Mouse (Mus musculus): ENCODE data around the gene Sag. TPM values are rescaled to one million over a fixed set of nuclear protein-coding genes. Genes with fewer than 3 reads are reported as not detected.
A peak's percentile ranks its signal among the peaks of the same experiment; 100 is the strongest.

The Sag gene
- polyA plus RNA-seq, 1 experiment from 2014 or later, result 0.88 TPM

GRCm38 (mm10) chr1:87881726-87882125 lies 78.2 kb downstream of the Sag start:
- H3K4me3 ChIP-seq (replicated peaks), result no peak overlapping the region
- ATAC-seq, result no peak
- 37% methylated on average over 4 of the region's 4 CpGs for WGBS
- H3K9ac ChIP-seq, result no peak overlapping the region
- no peak overlapping the region for H3K27ac ChIP-seq
- H3K36me3 ChIP-seq, result peaks cover 7% of the 10 kb centered on the region; the same call in 1 of the 2 replicates
- no peaks in the 10 kb centered on the region for H3K27me3 ChIP-seq (replicated peaks)
- H3K4me2 ChIP-seq (replicated peaks), result no peak overlapping the region
- H3K9me3 ChIP-seq, result no peaks in the 10 kb centered on the region
- peaks cover 24% of the 10 kb centered on the region for H3K4me1 ChIP-seq (replicated peaks)

DNA sequence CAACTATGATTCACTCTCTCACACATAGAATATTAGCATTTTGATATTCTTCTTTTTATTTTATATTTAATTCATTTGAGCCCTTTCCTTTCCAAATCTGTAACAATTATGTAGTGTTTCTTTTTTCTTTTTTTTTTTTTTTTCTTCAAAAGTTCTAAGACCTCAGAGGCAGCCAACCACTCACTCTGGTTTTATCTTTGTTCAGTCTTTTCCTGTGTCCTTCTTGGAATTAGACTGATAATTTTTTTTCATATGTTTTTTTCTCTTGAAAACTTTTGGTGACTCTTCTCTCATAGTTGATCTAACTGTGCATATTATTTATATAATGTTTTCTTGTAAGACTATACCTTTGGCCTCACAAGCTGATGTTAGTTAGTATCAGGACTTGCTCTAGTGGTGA lies 79.1 kb downstream of the Sag start:
- Histone ChIP-seq H3K27me3 (replicated peaks) (no peaks in the 10 kb centered on the region), H3K4me3 (replicated peaks) (no peak overlapping the region), H3K27ac (no peak overlapping the region), H3K9me3 (no peaks in the 10 kb centered on the region), H3K9ac (no peak overlapping the region), H3K36me3 (peaks cover 7% of the 10 kb centered on the region; the same call in 1 of the 2 replicates), H3K4me1 (replicated peaks) (peaks cover 21% of the 10 kb centered on the region), H3K4me2 (replicated peaks) (no peak overlapping the region)
- no peak for ATAC-seq

DNA sequence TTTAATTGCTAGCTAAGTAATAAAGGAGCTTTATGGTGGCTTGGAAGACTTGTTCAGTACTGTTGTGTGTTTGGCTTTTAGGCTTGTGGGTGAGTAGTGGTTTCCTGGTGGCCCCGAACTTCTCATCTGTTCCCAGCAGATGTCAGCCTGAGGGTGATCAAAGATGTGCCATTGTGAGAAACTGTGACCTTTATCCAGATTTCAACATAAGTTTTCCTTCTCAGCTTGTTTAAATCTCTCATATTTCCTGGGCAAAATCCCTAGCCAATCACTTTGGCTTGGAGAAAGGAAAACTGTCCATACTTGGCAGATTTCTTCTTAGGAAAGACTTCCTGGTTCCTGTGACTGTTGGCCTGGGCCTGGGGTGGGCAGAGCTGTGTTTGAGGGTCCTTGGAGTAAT lies 87.5 kb downstream of the Sag start:
- WGBS, result 56% methylated on average over 1 of the region's 1 CpGs

DNA sequence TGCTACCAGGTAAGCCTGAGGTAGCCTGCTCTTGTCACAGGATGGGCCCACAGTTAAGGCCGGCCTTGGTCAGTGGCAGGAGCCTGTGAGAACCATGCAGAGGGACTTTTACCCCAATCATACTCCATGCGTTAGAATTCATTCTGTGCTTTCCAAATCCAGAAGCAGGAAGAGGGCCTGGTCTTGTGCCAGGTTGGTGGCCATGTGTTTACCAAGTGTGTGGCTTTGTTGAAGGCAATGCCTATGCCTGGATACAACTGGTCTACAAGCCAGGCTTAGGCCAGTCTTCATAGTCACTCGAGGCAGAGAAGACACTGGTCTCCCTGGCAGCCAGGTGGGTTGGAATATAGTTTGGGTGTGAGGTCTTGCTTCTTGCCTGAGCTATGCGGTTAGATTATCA lies 88.2 kb downstream of the Sag start:
- peak overlapping the region; percentile 52 for H3K27ac ChIP-seq

More for the DNA sequence above, 87.5 kb downstream of the Sag start:
- Histone ChIP-seq H3K4me2 (replicated peaks) (no peak overlapping the region), H3K9ac (no peak overlapping the region), H3K4me1 (replicated peaks) (0 out of 2 replicates have a peak, but pooled peaks cover 8% of the 10 kb centered on the region), H3K4me3 (replicated peaks) (no peak overlapping the region), H3K27ac (peak overlapping the region; percentile 52), H3K27me3 (replicated peaks) (no peaks in the 10 kb centered on the region), H3K36me3 (no peaks in the 10 kb centered on the region), H3K9me3 (no peaks in the 10 kb centered on the region)
- ATAC-seq, result peak; percentile 61

DNA sequence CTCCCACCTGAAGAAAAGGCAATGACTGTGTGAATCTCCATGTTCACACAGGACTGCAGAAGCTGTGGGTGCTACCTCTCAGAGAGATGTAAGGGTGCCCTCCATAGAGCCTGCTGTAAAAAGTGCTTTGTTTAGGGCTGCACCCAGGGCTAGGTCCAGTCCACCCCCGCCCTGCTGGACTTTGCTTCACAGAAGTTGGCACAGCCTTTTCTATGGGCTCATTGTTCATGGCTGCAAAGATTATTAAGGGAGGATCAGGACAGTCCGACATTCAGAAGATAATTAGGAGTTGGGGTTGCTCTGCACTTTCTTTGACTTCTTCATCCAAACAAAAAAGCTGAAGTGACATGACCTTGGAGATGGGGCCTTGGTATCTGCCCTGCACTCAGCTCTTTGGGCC lies 89.0 kb downstream of the Sag start:
- ATAC-seq, result peak; percentile 93
- Histone ChIP-seq H3K36me3 (no peaks in the 10 kb centered on the region), H3K4me1 (replicated peaks) (0 out of 2 replicates have a peak, but pooled peaks cover 8% of the 10 kb centered on the region), H3K27ac (peak overlapping the region; percentile 54), H3K9me3 (no peaks in the 10 kb centered on the region), H3K4me2 (replicated peaks) (no peak overlapping the region), H3K9ac (no peak overlapping the region), H3K27me3 (replicated peaks) (no peaks in the 10 kb centered on the region), H3K4me3 (replicated peaks) (no peak overlapping the region)
- WGBS, result 47% methylated on average over 2 of the region's 2 CpGs

More for the DNA sequence above, 88.2 kb downstream of the Sag start:
- no peak overlapping the region for H3K4me3 ChIP-seq (replicated peaks)
- no peaks in the 10 kb centered on the region for H3K27me3 ChIP-seq (replicated peaks)
- H3K9me3 ChIP-seq, result no peaks in the 10 kb centered on the region
- peak; percentile 35 for ATAC-seq
- H3K4me2 ChIP-seq (replicated peaks), result no peak overlapping the region
- no peaks in the 10 kb centered on the region for H3K36me3 ChIP-seq
- 72% methylated on average over 4 of the region's 4 CpGs for WGBS
- H3K9ac ChIP-seq, result no peak overlapping the region
- H3K4me1 ChIP-seq (replicated peaks), result 0 out of 2 replicates have a peak, but pooled peaks cover 8% of the 10 kb centered on the region

- H3K4me1 ChIP-seq (replicated peaks), result 0 out of 2 replicates have a peak, but pooled peaks cover 10% of the 10 kb centered on the region
- no peaks in the 10 kb centered on the region for H3K27me3 ChIP-seq (replicated peaks)
- no peak overlapping the region for H3K4me2 ChIP-seq (replicated peaks)
- no peaks in the 10 kb centered on the region for H3K36me3 ChIP-seq
- H3K9ac ChIP-seq, result no peak overlapping the region
- no peak overlapping the region for H3K4me3 ChIP-seq (replicated peaks)
- no peaks in the 10 kb centered on the region for H3K9me3 ChIP-seq
- 88% methylated on average over 4 of the region's 4 CpGs for WGBS
- ATAC-seq, result no peak
- no peak overlapping the region for H3K27ac ChIP-seq
Observed at GRCm38 (mm10) chr1:87893414-87893813, 89.9 kb downstream of the Sag start.

Other genes starting within 250 kb of the Sag start
- 17.9 and 19.6 TPM in 2 replicates for gene Ngef, start 229.8 kb upstream of the Sag start, polyA plus RNA-seq (2015; fragmentation: Nextera tagmentation; extraction: Ambion mirVana)
- gene Inpp5d, start 183.4 kb upstream of the Sag start, polyA plus RNA-seq (2015; fragmentation: Nextera tagmentation; extraction: Ambion mirVana), result 4.0 and 4.3 TPM in 2 replicates
- gene Atg16l1, start 47.8 kb upstream of the Sag start, polyA plus RNA-seq (2015; fragmentation: Nextera tagmentation; extraction: Ambion mirVana), result 25.4 and 26.6 TPM in 2 replicates
- 28.2 and 31.8 TPM in 2 replicates for gene Dgkd, start 49.6 kb downstream of the Sag start, polyA plus RNA-seq (2015; fragmentation: Nextera tagmentation; extraction: Ambion mirVana)
- gene Usp40, start 204.9 kb downstream of the Sag start, polyA plus RNA-seq (2015; fragmentation: Nextera tagmentation; extraction: Ambion mirVana), result 28.8 and 29.4 TPM in 2 replicates